Mouse (Mus musculus) embryonic facial prominence, embryonic 13.5 days (tissue): ENCODE data around the gene Fam117b. TPM values are rescaled to one million over a fixed set of nuclear protein-coding genes. Genes with fewer than 3 reads are reported as not detected.

Experiments used
- ATAC-seq: fragments of 200-750 bp; cut with Nextera tagmentation; 2 replicates; pipeline ENCODE4 v1.8.0; 2017; ENCODE audit warnings: low read depth; ENCODE audit not compliant: insufficient number of reproducible peaks, insufficient read depth, low FRiP score, low TSS enrichment
- H3K27ac ChIP-seq: fragments of 300-500 bp; sonication (generic); 2 replicates; pipeline ENCODE4 v1.5.1; 2015; ENCODE audit warnings: moderate library complexity, mild to moderate bottlenecking, inconsistent platforms
- H3K27me3 ChIP-seq: fragments of 300-500 bp; sonication (generic); 2 replicates; pipeline ENCODE4 v1.6.1; 2015; ENCODE audit warnings: mild to moderate bottlenecking, inconsistent platforms
- H3K36me3 ChIP-seq: fragments of 300-500 bp; sonication (generic); 2 replicates; pipeline ENCODE4 v1.6.1; 2015; ENCODE audit warnings: mild to moderate bottlenecking, inconsistent platforms
- H3K4me1 ChIP-seq: fragments of 300-500 bp; sonication (generic); 2 replicates; pipeline ENCODE4 v1.6.1; 2015; ENCODE audit warnings: inconsistent platforms
- H3K4me2 ChIP-seq: fragments of 300-500 bp; sonication (generic); 2 replicates; pipeline ENCODE4 v1.6.1; 2015; ENCODE audit warnings: moderate library complexity, mild to moderate bottlenecking, inconsistent platforms
- H3K4me3 ChIP-seq: fragments of 300-500 bp; sonication (generic); 2 replicates; pipeline ENCODE4 v1.5.1; 2015; ENCODE audit warnings: mild to moderate bottlenecking, inconsistent platforms
- H3K9ac ChIP-seq: fragments of 300-500 bp; sonication (generic); 2 replicates; pipeline ENCODE4 v1.6.1; 2015; ENCODE audit warnings: mild to moderate bottlenecking, inconsistent platforms
- H3K9me3 ChIP-seq: fragments of 300-500 bp; sonication (generic); 2 replicates; pipeline ENCODE4 v1.6.1; 2016; ENCODE audit warnings: inconsistent platforms
- WGBS: fragments of 180-500 bp; shearing (Covaris S2); methylation state at CpG from one replicate; pipeline ENCODE4 v1.1.7; 2015; ENCODE audit warnings: mixed read lengths; 5-methylcytosine and 5-hydroxymethylcytosine counted together
- polyA plus RNA-seq: library from polyadenylated mRNA; unstranded; fragments of >200 nt; fragmentation: Nextera tagmentation; extraction: Ambion mirVana; gene quantifications from 2 replicates; pipeline ENCODE4 v1.2.1, GENCODE M21; 2015

Fam117b gene
- polyA plus RNA-seq, 1 experiment from 2014 or later, result 11.0 TPM

DNA sequence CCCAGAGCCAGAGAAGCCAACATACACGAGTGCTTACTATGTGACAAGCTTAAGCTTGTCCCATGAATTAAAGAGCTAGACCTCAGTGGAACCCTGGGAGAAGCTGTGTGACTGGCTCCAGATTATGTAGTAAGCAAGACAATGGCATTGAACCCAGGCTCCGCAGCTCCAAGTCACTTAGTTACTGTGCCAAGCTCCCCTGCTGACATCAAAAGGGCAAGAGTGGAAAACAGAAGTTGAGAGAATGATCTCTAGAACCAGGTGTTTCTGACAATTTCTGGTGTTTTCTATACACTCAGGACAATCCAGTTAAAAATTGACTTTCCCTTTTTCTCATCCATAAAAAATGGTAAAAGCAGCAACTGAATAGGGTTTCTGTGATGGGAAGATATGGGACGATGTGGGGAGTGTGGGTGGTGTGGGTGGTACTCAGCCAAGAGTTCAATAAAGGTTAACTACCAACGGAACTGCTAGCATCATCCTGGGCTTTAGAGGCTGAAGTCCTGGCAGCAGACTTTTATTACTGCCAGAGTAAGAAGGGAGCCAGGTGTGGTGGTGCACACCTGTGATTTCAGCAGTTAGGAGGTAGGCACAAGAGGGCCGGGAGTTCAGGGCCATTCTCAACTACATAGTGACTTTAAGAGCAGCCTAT lies 15.5 kb upstream of the Fam117b start:
- Histone ChIP-seq H3K9ac (no peak overlapping the region), H3K27ac (no peak overlapping the region), H3K4me1 (peaks cover 20% of the 10 kb centered on the region), H3K4me3 (no peak overlapping the region), H3K4me2 (no peak overlapping the region), H3K36me3 (no peaks in the 10 kb centered on the region), H3K9me3 (no peaks in the 10 kb centered on the region), H3K27me3 (no peaks in the 10 kb centered on the region)
- no peak for ATAC-seq
- 65% methylated on average over 5 of the region's 5 CpGs for WGBS

DNA sequence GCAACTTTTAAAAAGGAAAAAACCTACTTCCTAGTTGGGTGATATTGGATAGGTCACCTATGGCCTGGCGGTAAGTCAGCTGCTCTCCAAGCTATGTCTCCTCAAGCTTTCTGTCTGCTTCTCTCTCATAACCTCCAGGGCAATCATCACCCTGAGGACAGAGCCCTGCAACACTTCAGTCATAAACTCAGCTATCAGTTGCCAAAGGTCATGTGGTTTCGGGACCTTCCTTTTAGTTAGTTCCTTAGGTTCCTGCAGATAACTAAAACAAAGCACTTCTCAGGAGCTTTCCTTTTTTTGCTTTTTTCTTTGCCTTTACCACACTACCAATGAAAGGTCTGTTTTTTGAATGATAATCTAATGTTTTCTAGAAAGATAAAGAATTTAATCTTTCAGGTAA lies 13.1 kb upstream of the Fam117b start:
- Histone ChIP-seq H3K4me3 (no peak overlapping the region), H3K9me3 (no peaks in the 10 kb centered on the region), H3K4me2 (no peak overlapping the region), H3K9ac (no peak overlapping the region), H3K27ac (no peak overlapping the region), H3K27me3 (no peaks in the 10 kb centered on the region), H3K36me3 (no peaks in the 10 kb centered on the region), H3K4me1 (peaks cover 23% of the 10 kb centered on the region)
- ATAC-seq, result no peak
- 79% methylated on average over 2 of the region's 2 CpGs for WGBS

DNA sequence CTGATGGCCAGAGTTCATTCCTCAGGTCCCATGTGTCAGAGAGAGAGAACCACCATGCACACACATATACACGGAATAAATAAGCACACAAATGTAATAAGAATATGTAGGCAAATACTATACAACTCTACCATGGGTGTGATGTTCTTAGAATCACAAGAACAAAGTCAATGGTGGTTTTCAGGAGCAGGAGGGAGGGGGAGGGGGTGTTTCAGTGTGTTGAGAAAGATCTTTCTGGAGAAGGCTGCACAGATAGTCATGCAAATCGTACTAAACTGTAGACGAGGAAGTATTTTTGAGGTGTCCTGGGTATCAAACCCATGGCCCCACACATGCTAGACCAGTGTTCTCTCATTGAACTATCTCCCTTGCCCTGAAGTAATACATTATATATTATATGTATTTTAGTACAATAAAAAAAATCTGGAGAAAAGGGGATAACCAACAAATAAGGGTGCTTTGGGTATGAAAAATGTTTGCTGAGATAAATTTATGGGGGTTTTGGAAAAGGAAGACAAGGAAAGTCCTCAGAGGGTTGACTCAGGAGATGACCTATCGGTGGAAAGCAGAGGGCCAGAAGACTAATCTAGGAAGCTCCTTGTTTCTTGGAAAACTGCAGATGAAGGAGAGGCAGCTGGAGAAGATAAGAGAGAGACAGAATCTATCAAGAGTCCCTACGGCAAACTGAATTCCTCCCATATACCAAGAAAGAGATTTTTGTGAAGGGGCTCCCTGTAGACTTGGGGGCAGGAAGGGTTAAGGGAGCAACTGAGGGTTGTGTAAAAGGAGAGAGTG lies 11.5 kb upstream of the Fam117b start:
- ATAC-seq, result no peak
- Histone ChIP-seq H3K9ac (no peak overlapping the region), H3K4me2 (no peak overlapping the region), H3K27me3 (no peaks in the 10 kb centered on the region), H3K4me1 (peaks cover 16% of the 10 kb centered on the region; the same call in 1 of the 2 replicates), H3K36me3 (no peaks in the 10 kb centered on the region), H3K27ac (no peak overlapping the region), H3K4me3 (no peak overlapping the region), H3K9me3 (no peaks in the 10 kb centered on the region)
- 90% methylated on average over 5 of the region's 5 CpGs for WGBS

DNA sequence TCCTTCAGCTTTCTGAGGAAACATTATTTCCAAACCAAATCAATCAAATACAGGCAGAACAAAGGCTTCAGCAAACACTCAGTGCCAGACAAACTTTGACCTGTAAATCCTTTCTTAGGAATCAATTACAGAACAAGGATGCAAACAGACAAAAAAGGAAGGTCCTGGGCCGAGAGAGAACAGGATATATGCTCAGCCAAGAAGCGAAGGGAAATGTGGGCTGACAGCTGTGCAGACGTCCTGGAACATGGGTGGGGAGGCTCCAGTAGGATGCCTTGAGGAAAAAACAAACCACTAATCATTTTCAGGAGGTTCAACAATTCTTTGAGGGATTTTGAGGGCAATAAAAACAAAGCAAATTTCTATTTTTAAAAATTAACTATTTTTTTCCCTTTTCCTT lies 10.2 kb upstream of the Fam117b start:
- WGBS, result 7% methylated on average over 3 of the region's 3 CpGs
- H3K27me3 ChIP-seq, result no peaks in the 10 kb centered on the region
- H3K27ac ChIP-seq, result no peak overlapping the region
- H3K9ac ChIP-seq, result no peak overlapping the region
- H3K4me1 ChIP-seq, result peaks cover 16% of the 10 kb centered on the region; the same call in 1 of the 2 replicates
- no peak for ATAC-seq
- H3K36me3 ChIP-seq, result no peaks in the 10 kb centered on the region
- no peak overlapping the region for H3K4me2 ChIP-seq
- H3K4me3 ChIP-seq, result no peak overlapping the region
- H3K9me3 ChIP-seq, result no peaks in the 10 kb centered on the region

DNA sequence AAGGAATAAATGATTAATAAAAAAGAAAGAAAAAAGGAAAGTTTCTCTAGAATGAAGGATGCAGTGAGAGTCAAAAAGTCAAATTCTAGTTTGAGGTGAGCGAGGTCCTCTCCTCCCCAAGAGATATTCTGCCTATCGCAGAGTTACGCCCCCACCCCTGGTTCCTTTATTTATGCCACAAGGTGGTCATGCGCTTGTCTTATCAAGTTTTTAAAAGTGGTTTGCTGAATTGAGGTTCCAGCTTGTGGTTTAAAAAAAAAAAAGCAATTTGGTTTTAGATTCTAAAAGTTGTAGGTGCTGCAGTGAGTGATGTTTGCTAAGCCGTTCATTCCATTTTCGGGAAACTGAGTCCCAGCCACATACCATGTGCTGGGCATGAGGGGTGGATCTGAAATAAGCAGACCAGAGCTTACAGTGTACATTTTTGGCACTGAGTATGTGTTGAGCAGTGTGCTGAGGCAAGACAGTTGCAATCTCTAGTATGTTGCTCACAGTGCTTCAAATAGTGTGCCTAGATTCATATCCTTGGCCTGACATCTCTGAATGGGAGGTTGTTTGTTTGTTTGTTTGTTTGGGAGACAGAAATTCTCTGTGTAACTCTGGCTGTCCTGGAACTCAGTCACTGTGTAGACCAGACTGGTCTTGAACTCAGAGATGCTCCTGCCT lies 8.0 kb upstream of the Fam117b start:
- Histone ChIP-seq H3K9me3 (no peaks in the 10 kb centered on the region), H3K36me3 (no peaks in the 10 kb centered on the region), H3K9ac (no peak overlapping the region), H3K4me1 (0 out of 2 replicates have a peak, but pooled peaks cover 7% of the 10 kb centered on the region), H3K4me3 (no peak overlapping the region), H3K27ac (no peak overlapping the region), H3K4me2 (no peak overlapping the region), H3K27me3 (no peaks in the 10 kb centered on the region)
- 92% methylated on average over 6 of the region's 6 CpGs for WGBS
- ATAC-seq, result no peak

DNA sequence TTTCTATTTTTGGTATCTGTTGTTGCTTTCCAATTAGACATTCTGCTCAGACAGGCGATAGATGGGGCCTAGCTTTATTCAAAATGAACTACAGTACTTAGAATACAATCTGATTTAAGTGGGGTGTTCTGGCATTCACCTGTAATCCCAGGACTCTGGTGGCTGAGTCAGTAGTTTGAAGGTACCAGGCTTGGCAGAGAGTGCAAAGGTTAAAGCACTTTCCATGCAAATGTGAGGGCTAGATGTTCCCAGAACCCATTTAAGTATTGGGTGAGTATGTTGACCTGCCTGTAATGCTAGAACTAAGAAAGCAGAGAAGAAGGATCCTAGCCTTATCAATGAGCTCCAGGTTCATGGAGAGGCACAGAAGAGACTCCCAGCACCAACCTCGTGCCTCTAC lies 6.9 kb upstream of the Fam117b start:
- Histone ChIP-seq H3K36me3 (no peaks in the 10 kb centered on the region), H3K27me3 (no peaks in the 10 kb centered on the region), H3K4me2 (no peak overlapping the region), H3K9me3 (no peaks in the 10 kb centered on the region), H3K4me3 (no peak overlapping the region), H3K4me1 (0 out of 2 replicates have a peak, but pooled peaks cover 7% of the 10 kb centered on the region), H3K9ac (no peak overlapping the region), H3K27ac (no peak overlapping the region)
- WGBS, result 71% methylated on average over 2 of the region's 2 CpGs
- ATAC-seq, result no peak

DNA sequence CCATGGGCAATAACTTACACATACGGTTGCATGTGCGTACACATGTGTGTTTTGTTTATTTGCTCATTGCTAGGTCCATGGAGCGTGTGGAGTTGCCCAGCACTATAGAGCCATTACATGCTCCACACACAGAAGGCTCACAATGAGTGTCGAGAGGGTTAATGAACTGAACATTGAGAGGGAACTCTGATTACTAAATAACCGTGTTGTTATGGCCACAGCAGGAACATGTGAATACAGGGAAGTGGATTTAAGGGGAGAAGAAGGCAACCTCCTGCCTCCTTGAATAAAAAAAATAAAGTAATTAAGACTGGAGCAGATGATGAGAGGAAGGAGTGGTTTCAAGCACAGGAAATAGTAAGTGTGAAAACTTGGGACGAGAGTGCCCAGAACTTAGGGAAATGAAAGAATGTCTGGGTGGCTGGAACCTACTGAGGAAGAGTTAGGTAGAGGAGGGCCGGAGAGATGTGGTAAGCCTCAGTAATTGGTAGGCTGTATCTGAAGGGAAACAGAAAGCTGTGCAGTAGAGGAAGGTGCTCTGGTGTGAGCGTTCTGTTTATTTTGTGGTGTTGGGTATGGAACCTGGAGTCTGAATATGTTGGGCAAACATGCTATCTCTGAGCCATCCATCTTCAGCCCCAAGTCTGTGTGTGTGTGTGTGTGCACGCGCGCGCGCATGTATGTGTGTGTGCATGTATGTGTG lies 5.8 kb upstream of the Fam117b start:
- Histone ChIP-seq H3K4me3 (no peak overlapping the region), H3K9me3 (no peaks in the 10 kb centered on the region), H3K27ac (no peak overlapping the region), H3K9ac (no peak overlapping the region), H3K36me3 (no peaks in the 10 kb centered on the region), H3K4me1 (0 out of 2 replicates have a peak, but pooled peaks cover 5% of the 10 kb centered on the region), H3K4me2 (no peak overlapping the region), H3K27me3 (no peaks in the 10 kb centered on the region)
- WGBS, result 88% methylated on average over 13 of the region's 13 CpGs
- no peak for ATAC-seq

DNA sequence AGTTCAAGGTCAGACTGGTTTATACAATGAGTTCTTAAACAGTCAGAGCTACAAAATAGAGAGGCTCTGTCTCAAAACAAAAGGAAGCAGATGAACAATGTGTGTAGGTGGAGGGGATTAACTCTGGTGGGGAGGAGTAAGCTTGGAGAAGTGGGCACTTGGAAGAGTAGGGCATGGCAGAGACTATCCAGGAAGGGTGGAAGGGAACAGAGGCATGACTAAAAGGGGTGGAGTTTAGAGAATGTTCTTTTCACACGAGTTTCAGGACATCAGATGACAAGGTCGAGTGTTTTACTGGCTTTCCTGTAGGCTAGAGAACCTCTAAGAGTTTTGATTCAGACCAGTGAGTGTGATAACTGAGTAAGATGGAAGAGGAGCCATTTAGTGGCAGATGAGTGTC lies 5.1 kb upstream of the Fam117b start:
- Histone ChIP-seq H3K27me3 (no peaks in the 10 kb centered on the region), H3K9me3 (no peaks in the 10 kb centered on the region), H3K4me2 (no peak overlapping the region), H3K27ac (no peak overlapping the region), H3K4me1 (no peaks in the 10 kb centered on the region), H3K4me3 (no peak overlapping the region), H3K36me3 (no peaks in the 10 kb centered on the region), H3K9ac (no peak overlapping the region)
- ATAC-seq, result no peak
- WGBS, result 32% methylated on average over 2 of the region's 2 CpGs

DNA sequence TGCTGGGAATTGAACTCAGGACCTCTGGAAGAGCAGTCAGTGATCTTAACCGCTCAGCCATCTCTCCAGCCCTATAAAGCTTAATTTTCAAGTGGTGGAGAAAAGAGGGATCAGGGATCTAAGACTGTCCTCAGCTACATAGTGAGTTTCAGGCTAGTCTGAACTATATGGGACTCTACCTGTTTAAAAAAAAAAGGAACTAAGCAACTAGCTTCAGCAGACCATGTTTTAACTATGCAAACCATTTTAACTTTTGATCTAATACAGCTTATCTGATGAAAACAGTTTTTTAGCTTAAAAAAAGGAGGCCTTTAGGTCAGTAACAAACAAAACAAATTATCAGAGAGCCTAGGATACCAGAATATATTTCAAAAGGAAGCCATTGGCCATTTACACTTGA lies 1.9 kb upstream of the Fam117b start:
- no peak for ATAC-seq
- WGBS, result 84% methylated on average over 1 of the region's 1 CpGs

DNA sequence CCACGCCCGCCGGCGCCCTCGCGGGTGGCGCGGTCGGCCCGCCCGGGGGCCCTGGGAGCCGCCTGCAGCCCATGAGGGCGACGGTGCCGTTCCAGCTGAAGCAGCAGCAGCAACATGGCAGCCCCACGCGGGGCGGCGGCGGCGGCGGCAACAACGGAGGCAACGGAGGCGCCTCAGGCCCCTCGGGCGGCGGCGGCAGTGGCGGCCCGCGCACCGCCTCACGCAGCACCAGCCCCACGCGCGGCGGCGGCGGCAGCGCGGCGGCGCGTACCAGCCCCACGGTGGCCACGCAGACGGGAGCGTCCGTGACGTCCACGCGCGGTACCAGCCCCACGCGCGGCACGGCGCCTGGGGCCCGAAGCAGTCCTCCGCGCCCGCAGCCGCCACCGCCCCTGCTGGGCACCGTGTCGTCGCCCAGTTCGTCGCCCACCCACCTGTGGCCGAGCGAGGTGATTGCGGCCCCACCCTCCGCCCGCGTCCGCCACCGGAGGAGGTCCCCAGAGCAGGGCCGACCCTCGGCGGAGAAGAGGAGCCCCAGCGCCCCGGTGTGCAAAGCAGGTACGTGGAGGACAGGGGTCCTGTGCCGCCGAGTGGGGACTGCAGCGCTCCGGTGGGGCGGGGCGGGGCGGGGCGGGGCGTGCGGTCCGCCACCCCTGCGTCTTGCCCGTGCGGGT lies 526 bp downstream of the Fam117b start:
- WGBS, result under 1% methylated on average over 90 of the region's 98 CpGs
- H3K36me3 ChIP-seq, result no peaks in the 10 kb centered on the region
- H3K9me3 ChIP-seq, result no peaks in the 10 kb centered on the region
- ATAC-seq, result peak; percentile 70
- H3K4me2 ChIP-seq, result peak overlapping the region; percentile 68
- peak overlapping the region; percentile 99 for H3K4me3 ChIP-seq
- peaks cover 25% of the 10 kb centered on the region for H3K4me1 ChIP-seq
- H3K27ac ChIP-seq, result peak overlapping the region; percentile 95
- H3K9ac ChIP-seq, result peak overlapping the region; percentile 93
- no peaks in the 10 kb centered on the region for H3K27me3 ChIP-seq

More for the DNA sequence above, 1.9 kb upstream of the Fam117b start:
- Histone ChIP-seq H3K36me3 (no peaks in the 10 kb centered on the region), H3K4me3 (no peak overlapping the region), H3K4me1 (peaks cover 21% of the 10 kb centered on the region), H3K27ac (no peak overlapping the region), H3K4me2 (no peak overlapping the region), H3K9ac (no peak overlapping the region), H3K27me3 (no peaks in the 10 kb centered on the region), H3K9me3 (no peaks in the 10 kb centered on the region)

DNA sequence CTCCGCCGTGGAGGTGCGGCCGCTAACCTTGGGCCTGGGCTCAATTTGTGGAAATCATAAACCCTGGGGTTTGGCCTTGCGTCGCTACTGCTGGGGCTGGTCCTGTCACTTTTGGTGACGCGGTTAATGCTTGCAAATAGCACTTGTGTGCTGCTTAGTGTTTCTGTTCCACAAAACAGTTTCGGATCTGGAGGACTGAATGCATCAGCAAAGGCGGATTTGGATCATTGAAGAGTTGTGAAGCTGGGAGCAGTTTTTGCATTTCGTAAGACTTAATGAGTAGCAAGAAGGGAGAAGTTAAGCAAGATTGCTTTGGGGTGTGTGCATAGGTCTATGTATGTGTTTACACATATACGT lies 1.0 kb downstream of the Fam117b start:
- Histone ChIP-seq H3K9me3 (no peaks in the 10 kb centered on the region), H3K9ac (peak overlapping the region; percentile 93), H3K27ac (peak overlapping the region; percentile 95), H3K36me3 (no peaks in the 10 kb centered on the region), H3K4me1 (peaks cover 25% of the 10 kb centered on the region), H3K4me3 (peak overlapping the region; percentile 99), H3K4me2 (peak overlapping the region; percentile 68), H3K27me3 (no peaks in the 10 kb centered on the region)
- ATAC-seq, result no peak
- 2% methylated on average over 12 of the region's 12 CpGs for WGBS
